Mouse (Mus musculus) liver, adult 2 months (tissue): ENCODE measurements around the gene Rhoj. TPM values are rescaled to one million over a fixed set of nuclear protein-coding genes. Genes with fewer than 3 reads are reported as not detected.

Source experiments
- DNase-seq: peaks from one replicate; pipeline ENCODE4 v3.0.0-alpha.2; 2011; ENCODE audit warnings: low read depth, low spot score; ENCODE audit errors: extremely low read depth
- H3K27ac ChIP-seq: fragments of 200-500 bp; replicated peaks from 2 replicates; pipeline ENCODE4 v1.5.1; 2012; ENCODE audit warnings: low read depth, mild to moderate bottlenecking, control low read depth, inconsistent platforms, low read length; ENCODE audit not compliant: insufficient read depth
- H3K27me3 ChIP-seq: fragments of 200-500 bp; 2 replicates; pipeline ENCODE4 v1.6.1; 2012; ENCODE audit warnings: mild to moderate bottlenecking, moderate library complexity, low read length, inconsistent platforms; ENCODE audit not compliant: control insufficient read depth, insufficient read depth
- H3K36me3 ChIP-seq: fragments of 200-500 bp; 2 replicates; pipeline ENCODE4 v1.6.1; 2012; ENCODE audit warnings: low read length, inconsistent platforms; ENCODE audit not compliant: control insufficient read depth, insufficient read depth
- H3K4me1 ChIP-seq: fragments of 200-500 bp; 2 replicates; pipeline ENCODE4 v1.6.1; 2011; ENCODE audit warnings: low read length; ENCODE audit not compliant: control insufficient read depth, insufficient read depth
- H3K4me3 ChIP-seq: fragments of 200-500 bp; 2 replicates; pipeline ENCODE4 v1.5.1; 2011; ENCODE audit warnings: low read depth, mild to moderate bottlenecking, control low read depth, low read length, moderate library complexity; ENCODE audit not compliant: insufficient read depth
- H3K79me2 ChIP-seq: fragments of 200-500 bp; 2 replicates; pipeline ENCODE4 v1.6.1; 2012; ENCODE audit warnings: inconsistent platforms, mild to moderate bottlenecking, low read length, moderate library complexity; ENCODE audit not compliant: control insufficient read depth, insufficient read depth
- H3K9ac ChIP-seq: fragments of 200-500 bp; 2 replicates; pipeline ENCODE4 v1.6.1; 2012; ENCODE audit warnings: low read depth, mild to moderate bottlenecking, control low read depth, inconsistent platforms, low read length
- CTCF ChIP-seq: fragments of 200-500 bp; IDR thresholded peaks from 2 replicates; pipeline ENCODE4 v1.5.1; 2011; ENCODE audit warnings: low read depth, low read length, control low read depth
- POLR2A ChIP-seq: fragments of 200-500 bp; IDR thresholded peaks from 2 replicates; pipeline ENCODE4 v1.6.1; 2011; ENCODE audit warnings: low read length, control low read depth; ENCODE audit not compliant: insufficient read depth; ENCODE audit errors: extremely low read depth
- WGBS: fragments of 180-500 bp; shearing (Covaris S2); methylation state at CpG from one replicate; pipeline ENCODE4 v1.1.7; 2018; 5-methylcytosine and 5-hydroxymethylcytosine counted together
- polyA plus RNA-seq: library from polyadenylated mRNA; depleted of rRNA; stranded (reverse); fragments of >200 nt; gene quantifications from 2 replicates; pipeline ENCODE4 v1.2.3, GENCODE M21; 2012
- total RNA-seq: library from RNA; depleted of rRNA; stranded (reverse); fragments of >200 nt; gene quantifications from 2 replicates; pipeline ENCODE4 v1.2.3, GENCODE M21; 2014

The Rhoj gene
- total and polyA plus RNA-seq, 2 experiments = 2.8 to 4.5 TPM

DNA sequence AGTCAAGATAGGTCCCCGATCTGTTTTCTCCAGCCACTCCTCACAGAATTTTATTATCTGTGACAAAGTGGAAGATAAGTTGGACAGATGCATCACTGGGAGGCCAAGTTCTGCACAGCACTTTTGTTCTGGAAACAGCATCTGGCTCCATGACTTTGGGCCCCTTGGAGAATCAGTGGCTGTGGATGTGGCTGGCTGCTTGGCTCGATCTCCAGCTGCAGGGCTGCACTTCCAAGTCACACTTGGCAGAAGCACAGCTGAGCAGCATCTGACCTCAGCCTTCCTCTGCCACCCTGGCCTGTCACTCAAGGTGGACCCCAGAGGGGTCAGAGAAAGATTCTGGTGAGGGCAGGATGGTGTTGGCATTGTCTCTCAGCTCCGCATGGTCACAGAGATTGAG is 22.0 kb upstream of the Rhoj start:
- Histone ChIP-seq H3K4me3 (no peak overlapping the region), H3K4me1 (no peaks in the 10 kb centered on the region), H3K9ac (no peak overlapping the region), H3K27ac (no peak overlapping the region), H3K79me2 (no peaks in the 10 kb centered on the region), H3K27me3 (no peaks in the 10 kb centered on the region), H3K36me3 (no peaks in the 10 kb centered on the region)
- WGBS = 69% methylated on average over 3 of the region's 3 CpGs
- TF ChIP-seq POLR2A (no peak), CTCF (no peak)
- DNase-seq = no peak

DNA sequence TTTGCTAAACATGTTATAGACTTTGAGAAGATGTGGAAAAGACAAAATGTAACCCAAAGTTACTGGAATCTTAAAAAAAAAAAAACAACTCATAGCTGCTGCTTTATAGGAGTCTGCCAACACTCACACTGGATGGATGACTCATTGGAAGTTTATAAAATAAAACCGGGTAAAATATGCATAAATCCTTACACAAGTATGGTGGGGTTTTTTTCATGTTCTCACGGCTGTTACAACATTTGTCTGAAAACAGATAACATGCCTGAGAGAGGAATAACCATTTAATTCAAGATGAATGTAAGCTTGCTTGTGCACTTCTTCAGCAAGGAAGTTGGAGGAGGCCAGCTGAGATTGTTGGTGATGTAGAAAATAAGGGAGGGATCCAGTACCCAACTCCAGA is 17.6 kb upstream of the Rhoj start:
- no peak overlapping the region for H3K4me3 ChIP-seq
- no peaks in the 10 kb centered on the region for H3K36me3 ChIP-seq
- WGBS = 72% methylated on average over 2 of the region's 2 CpGs

DNA sequence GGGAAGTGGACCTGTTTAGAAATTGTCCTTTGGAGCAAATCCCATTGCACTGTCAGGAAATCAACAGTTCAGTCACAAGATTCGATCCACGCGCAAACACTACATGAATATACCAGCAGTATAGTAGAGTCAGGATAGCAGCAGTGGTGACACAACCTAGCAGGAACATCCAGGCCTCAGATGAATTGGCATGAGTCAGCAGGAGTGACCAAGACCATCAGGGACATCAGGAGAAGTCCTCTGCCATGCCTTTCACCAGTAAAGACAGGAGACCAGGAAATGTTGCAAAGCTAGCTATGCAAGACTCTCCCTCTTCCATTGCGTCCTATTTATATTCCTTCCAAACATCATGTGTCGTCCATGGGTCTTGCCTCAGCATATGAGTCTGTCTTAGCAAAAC is 16.6 kb upstream of the Rhoj start:
- H3K4me3 ChIP-seq = no peak overlapping the region
- 92% methylated on average over 5 of the region's 5 CpGs for WGBS
- no peaks in the 10 kb centered on the region for H3K79me2 ChIP-seq
- no peaks in the 10 kb centered on the region for H3K4me1 ChIP-seq
- TF ChIP-seq POLR2A (no peak), CTCF (no peak)
- H3K27ac ChIP-seq = no peak overlapping the region
- H3K27me3 ChIP-seq = no peaks in the 10 kb centered on the region
- no peak overlapping the region for H3K9ac ChIP-seq
- DNase-seq = no peak
- H3K36me3 ChIP-seq = no peaks in the 10 kb centered on the region

More for the DNA sequence above, 17.6 kb upstream of the Rhoj start:
- Histone ChIP-seq H3K9ac (no peak overlapping the region), H3K79me2 (no peaks in the 10 kb centered on the region), H3K27ac (no peak overlapping the region), H3K27me3 (no peaks in the 10 kb centered on the region), H3K4me1 (no peaks in the 10 kb centered on the region)
- TF ChIP-seq POLR2A (no peak), CTCF (no peak)
- DNase-seq = no peak

GRCm38 (mm10) chr12:75292939-75293338 is 15.2 kb upstream of the Rhoj start:
- Histone ChIP-seq H3K79me2 (no peaks in the 10 kb centered on the region), H3K9ac (no peak overlapping the region), H3K4me3 (no peak overlapping the region), H3K36me3 (no peaks in the 10 kb centered on the region), H3K4me1 (no peaks in the 10 kb centered on the region), H3K27ac (no peak overlapping the region), H3K27me3 (no peaks in the 10 kb centered on the region)
- no peak for DNase-seq
- WGBS = 88% methylated on average over 6 of the region's 6 CpGs
- TF ChIP-seq CTCF (no peak), POLR2A (no peak)

GRCm38 (mm10) chr12:75299865-75300264 is 8.3 kb upstream of the Rhoj start:
- no peak overlapping the region for H3K4me3 ChIP-seq
- 66% methylated on average over 1 of the region's 1 CpGs for WGBS

DNA sequence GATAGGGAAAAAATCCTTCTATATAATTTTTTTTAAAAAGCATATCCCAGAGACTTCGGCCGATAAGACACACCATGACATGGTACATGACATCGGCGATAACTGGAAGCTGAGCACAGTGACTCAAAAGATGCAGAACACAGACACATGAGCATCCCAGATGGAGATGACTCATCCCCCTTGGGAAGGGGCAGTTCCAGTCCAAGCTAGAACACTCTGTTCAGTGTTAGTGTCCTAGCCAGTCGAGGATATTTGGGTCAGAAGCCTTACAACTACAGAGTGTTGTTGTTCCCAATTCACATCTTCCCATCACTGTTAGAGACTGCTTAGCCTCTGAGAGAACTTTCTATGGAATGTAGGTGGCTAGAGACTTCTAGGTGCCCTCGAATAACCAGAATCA is 4.0 kb upstream of the Rhoj start:
- Histone ChIP-seq H3K27me3 (0 out of 2 replicates have a peak, but pooled peaks cover 5% of the 10 kb centered on the region), H3K27ac (no peak overlapping the region), H3K36me3 (no peaks in the 10 kb centered on the region), H3K9ac (no peak overlapping the region), H3K79me2 (no peaks in the 10 kb centered on the region), H3K4me1 (no peaks in the 10 kb centered on the region), H3K4me3 (no peak overlapping the region)
- TF ChIP-seq CTCF (no peak), POLR2A (no peak)
- DNase-seq = no peak
- WGBS = 87% methylated on average over 6 of the region's 6 CpGs

More at GRCm38 (mm10) chr12:75299865-75300264, 8.3 kb upstream of the Rhoj start:
- DNase-seq = no peak
- H3K79me2 ChIP-seq = no peaks in the 10 kb centered on the region
- no peaks in the 10 kb centered on the region for H3K27me3 ChIP-seq
- H3K9ac ChIP-seq = no peak overlapping the region
- H3K4me1 ChIP-seq = no peaks in the 10 kb centered on the region
- no peaks in the 10 kb centered on the region for H3K36me3 ChIP-seq
- no peak overlapping the region for H3K27ac ChIP-seq
- TF ChIP-seq POLR2A = no peak
